Mouse (Mus musculus) liver, adult (tissue): ENCODE data around the gene Agbl4.

Experiments
- GATA4 ChIP-seq: IDR thresholded peaks from 2 replicates; pipeline ENCODE4 v1.6.1; 2014; ENCODE audit warnings: mild to moderate bottlenecking, low read length; ENCODE audit not compliant: insufficient replicate concordance

Gene Agbl4

DNA sequence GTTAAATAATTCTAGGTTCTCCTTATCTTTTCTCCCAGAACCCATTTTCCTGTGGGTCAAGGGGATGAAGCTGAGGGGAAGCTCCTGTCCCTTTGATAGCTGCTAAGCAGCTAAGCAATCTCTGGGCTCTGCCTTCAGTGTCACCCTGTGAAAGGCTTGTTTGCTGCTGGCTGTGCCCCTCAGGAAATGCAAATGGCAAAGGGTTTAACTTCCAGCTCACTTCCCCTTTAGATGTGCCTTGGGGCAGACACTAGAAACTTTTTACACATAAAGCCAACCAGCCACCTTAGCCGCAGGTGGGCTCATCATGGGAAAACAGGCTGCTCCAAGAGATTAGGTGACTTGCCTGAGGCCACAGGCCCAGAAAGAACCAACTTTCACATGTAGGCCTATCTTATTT lies 1044.2 kb downstream of the Agbl4 start:
- no peak for TF ChIP-seq GATA4

DNA sequence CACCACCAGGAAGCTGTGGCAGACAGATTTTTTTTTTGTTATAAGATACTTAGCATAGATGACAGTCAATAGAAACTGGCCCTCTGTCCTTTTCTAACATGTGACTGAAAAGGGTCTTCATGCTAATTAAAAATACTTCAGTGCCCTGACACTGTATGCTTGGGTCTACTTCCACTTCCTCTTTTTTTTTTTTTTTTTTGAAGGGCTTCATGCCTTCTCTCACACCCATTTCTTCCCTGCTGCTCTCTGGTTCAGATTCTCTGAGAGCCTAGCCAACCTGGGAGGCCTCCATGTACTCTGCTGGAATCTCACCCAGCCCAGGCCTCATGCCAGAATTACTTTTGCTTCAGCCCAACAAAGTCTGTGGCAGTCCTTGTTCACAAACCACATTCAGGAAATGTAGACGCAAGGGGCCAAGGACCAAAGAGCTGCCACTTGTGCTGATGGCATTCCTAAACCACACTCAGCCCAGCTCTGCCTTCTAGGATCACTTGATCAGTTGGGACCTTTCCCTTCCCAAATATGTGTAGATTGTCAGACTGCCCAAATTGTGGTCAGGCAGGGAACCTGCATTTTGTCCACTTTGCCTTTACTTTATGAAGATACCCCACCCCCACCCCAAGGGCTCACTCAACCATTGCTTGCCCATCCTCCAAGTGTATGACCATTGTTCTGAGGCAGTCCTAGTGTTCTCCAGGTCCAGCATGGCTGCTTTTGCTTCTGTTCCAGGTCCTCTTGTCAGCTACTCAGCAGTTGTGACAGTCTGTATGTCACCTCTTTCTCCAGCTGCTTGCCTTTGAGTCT lies 1045.2 kb downstream of the Agbl4 start:
- TF ChIP-seq GATA4 = no peak

DNA sequence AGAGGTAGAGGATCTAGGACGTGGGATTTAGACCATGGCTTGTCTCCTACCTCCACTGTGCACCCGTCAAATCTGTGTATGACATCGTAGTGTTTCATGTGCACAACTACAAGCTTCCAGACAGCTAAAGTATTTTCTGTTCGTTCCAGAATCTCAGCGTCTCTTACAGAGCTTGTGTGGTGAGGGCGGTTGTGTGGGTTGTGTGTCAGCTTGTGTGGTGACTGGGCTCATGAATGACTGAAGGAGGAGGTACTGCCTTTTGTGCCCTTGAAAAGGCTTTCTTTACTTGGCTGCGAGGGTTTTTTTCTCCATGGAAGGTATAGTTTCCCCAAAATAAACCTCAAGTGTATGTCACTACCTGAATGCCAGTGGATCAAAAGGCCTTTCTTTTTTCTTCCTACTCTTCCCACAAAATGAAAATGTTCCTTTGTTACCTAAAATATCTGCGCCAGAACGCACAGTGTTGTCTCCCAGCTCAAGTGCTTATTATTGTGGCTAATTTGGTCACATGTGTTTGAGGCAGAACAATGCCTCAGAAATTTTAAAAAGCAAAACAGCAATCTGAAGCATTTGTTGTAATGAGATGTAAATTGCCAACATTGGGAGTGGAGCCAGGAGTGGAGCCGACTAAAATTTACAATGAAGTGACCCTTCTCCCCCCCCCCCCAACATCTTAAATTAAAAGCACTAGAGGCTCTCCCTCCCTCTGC lies 1046.6 kb downstream of the Agbl4 start:
- no peak for TF ChIP-seq GATA4

DNA sequence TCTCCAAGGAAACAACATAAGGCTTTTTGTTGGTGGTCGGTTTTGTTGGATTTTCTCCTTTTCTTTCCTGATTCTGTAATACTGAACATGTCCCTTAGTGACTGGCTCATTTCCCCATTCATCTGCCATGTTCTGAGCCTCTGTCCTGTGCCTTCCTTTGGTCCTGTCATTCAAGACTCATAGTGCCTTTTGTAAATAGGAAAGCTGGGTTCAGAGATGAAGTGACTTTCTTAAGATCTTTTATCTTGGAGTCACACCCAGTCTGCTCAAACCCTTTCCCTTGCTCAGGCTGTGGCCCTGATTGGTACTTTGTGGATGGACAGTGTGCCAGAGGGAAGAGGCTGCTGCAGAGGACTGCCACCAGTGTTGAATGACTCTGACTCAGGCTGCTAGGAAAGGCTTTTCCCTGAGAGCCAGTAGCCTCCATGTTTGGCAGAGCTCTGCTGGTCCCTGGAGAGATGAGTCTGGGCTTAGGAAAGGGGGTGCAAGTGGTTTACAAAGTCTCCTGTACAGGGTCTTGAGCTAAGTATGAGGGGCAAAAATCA lies 1047.2 kb downstream of the Agbl4 start:
- no peak for TF ChIP-seq GATA4

DNA sequence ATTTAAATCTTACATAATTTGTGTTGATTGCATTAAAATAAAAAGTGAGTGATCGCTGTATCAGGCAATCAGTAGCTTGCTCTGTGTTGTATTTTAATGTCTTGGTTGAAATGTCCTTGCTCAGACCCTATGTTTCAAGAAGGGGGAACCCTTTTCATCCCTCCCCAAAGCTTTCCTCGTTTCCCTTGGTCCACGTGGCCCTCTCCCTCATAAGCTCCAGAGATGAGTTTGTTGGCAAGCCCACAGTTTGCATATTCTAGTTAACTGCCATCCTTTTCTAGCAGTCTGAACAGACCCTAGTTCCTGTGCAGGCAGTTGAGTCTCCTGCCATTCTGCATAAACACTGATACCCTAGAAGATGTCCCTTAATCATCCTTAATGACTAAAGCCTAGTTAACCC lies 1050.5 kb downstream of the Agbl4 start:
- no peak for TF ChIP-seq GATA4

DNA sequence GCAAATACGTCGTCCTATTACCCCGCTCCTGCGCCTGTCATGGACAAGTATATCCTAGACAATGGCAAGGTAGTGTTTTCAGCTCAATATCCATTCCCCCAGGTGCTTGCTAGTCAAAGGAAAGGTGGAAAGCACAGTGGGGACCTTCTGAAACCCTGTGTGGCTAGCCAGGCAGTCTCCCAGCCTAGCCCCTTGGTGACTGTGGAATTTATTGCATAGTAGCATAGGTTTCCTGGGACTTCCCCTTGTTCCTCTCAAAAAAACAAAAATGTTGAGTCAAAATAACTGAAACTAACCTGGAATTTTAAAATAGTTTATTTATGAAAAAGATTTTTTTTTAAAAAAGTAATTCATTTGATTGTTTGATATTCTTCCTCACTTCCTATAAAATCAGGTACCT lies 1051.1 kb downstream of the Agbl4 start:
- no peak for TF ChIP-seq GATA4

DNA sequence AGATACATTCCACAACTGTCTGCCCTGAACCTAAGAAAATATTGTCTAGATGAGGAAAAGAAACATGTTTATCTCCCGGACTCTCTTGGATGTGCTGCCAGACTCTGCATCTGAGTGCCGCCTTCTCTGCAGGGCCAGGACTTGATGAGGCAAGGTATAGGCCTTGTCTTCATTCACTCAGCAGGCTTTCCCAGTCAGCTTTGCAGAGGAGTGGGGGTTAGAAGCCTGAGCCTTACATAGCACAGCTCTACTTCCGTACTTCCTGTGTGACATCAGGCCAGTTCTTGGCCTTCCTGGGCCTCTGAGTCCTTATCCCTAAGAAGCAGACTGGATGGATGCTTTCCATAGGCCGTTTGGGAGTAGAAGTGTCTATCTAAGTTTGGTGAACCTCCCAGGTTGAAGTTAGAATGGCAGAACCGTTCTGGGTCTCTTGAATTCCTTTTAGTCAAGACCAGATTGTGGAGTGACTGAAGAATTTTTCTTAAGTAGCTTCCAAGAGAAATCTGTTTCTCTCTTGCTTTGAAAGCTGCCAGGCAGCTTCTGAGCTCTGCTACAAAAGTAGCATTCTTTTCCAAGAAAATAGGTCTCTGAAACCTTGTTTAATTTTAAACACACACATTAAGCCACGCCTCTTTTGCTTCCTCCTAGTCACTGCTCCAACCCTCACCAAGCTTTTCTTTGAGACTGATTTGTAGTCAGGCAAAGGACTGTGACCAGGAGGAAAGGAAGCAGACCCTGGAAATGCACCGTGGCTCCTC lies 1052.2 kb downstream of the Agbl4 start:
- TF ChIP-seq GATA4 = no peak

DNA sequence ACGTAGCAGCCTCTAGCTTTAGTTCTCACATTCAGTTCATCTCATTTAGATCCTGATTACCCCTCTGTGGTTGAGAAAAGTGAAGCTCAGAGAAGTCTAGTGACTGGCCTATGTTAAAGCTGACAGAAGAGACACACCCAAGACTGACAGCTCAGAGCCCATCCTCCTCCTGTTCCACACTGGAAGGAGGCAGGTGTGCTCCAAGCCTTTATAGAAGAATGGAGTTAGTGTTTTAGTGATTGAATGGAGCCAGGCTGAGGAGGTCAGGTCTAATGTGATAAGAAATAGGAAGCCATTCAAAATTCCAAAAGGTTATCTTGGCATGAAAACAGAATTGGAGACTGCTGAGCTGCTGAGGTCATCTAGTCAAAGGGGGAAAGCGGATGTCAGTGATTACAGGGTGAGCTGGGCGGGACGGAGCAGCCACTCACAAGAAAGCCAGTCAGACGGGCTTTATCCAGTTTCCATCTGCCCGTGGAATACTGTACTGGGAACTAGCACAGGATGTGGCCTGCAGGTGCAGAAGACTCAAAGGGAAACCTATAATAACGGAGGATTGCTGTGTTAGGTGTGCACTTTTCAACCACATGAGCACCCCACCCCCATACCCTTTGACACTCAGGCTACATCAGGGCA lies 1053.9 kb downstream of the Agbl4 start:
- TF ChIP-seq GATA4 = no peak

DNA sequence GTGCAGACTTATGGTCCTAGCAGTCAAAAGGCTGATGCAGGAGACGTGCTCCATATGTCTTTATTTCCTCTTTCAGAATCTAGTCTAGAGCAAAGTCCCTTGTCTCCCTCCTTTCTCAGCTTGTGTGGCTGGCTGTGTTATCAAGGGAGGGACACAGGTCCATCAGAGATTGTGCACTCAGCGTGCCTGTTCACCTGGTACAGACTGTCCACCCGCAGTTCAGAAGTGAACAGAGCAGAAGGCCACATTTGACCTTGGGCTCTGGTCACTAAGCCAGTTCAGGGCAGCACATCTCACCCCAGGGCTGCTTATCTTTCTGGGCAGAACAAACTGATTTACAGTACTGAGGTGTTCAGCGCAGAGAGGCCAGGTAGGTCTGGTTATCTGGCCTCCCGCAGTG lies 1054.7 kb downstream of the Agbl4 start:
- TF ChIP-seq GATA4 = no peak

DNA sequence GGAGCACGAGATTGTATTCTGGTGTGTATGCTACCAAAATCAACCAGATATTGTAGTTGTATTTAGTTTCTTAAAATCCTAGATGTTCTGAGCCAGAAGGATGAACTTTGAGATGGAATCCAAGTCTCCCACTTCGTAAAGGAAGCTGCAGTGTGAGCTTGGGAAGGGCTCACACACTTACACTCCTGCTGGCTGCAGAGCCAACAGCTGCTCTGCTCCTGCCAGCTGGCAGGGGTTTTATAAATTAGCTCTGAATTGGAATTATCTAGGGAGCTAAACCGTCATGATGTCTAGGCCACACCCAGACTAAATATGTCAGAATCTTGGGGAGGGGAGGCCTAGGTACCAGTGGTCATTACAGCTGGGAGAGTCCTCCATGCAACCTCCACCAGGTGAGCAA lies 1055.8 kb downstream of the Agbl4 start:
- no peak for TF ChIP-seq GATA4

DNA sequence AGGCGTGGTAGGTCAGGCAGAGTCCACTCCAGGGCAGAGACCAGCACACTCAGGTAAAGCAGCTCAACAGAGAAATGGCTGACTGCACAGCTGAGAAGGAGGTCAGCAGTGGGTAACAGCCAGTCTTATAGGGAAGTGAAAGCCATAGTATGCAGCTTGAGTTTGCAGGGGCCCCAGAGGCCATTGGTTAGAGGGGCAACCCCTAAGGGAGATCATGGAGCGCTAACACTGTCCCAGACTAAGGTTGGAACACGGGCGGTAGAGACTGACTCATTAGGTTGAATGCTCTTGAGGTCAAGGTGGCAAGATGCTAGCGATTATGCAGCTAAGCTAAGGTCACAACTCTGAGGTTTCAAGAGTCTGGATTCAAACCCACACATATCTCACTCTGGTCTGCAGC lies 1058.2 kb downstream of the Agbl4 start:
- no peak for TF ChIP-seq GATA4

DNA sequence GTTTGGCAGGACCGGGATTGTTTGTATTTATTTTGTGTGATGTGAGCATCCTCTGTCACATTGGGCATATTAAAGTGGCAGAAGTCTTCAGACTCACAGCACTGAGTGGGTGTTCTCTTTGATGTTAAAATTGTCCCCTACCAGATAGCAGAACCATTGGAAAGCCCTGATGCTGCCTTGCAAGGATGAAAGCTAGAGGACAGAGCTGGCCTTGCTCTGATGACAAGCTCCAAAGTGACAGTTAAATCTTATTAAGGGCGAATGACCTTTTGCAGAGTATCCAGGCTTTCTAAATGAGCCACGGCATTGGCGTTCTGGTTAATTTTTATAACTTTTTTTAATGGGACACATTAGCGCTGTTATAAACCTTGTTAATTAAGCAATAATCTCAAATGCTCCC lies 1060.1 kb downstream of the Agbl4 start:
- no peak for TF ChIP-seq GATA4

DNA sequence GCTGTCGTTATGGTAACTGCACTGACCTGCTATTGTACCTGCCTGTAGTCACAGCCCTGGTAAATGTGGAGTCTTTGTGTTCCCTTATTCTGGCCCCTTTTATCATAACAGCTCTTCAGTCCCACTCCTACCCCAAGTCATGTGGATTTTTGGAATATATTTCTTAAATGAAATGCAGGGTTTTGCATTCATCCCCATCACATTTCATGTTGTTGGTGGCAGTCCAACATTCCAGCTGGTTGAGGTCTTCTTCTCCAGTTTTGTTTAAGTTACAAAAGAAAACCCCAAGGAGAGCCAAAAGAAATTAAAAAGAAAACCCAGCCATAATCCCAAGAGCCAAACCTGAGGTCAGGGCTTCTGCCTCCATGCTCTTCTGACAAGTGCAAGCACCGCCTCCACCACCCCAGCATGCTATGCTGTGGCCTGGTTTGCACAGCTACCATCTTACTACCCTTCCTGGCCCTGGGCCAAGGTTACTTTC lies 1069.9 kb downstream of the Agbl4 start:
- no peak for TF ChIP-seq GATA4

DNA sequence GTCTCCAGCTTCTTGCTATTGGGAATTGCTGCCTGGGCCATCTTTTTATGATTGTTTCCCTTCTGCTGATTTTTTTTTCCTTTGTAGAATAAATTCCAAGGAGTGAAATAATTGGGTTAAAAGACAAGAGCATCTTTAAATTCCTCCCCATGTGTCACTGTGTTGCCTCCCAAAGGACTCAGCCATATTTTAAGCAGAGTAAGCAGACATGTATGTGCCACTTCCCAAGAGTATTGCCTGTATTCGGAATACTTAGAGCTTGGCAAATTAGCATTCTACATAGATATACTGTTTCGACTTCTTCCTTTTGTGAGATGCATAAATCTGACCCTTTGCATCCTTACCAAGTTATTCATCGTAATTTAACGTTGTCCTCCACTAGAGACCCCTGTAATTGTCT lies 1070.3 kb downstream of the Agbl4 start:
- TF ChIP-seq GATA4 = no peak

DNA sequence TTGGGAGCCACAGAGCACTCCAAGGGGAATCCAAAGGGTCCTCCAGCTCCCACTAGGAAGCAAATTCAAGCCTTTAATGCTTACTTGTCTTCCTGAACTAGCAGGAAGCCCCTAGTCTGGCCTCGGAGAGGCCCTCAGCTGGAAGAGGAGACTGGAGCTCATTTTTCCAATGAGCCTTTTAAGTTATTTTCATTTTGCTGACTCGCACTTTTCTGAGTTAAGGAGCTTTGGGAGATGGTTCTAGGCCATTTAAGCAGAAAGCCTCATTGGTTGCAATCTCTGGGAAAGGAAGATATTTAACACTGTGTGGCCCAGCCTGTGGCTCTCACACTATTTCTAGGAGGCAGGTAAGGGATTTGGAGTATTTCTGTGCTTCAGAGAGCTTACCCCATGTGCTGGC lies 1072.4 kb downstream of the Agbl4 start:
- no peak for TF ChIP-seq GATA4
